Mouse (Mus musculus): ENCODE measurements at regions not wholly inside any gene's neighbourhood (a gene's known extent, or its start where the extent isn't known, plus 50 kb on each side); places are given as distances from the start of the nearest gene placed in this dataset.

GRCm38 (mm10) chr13:99090361-99090760 lies 94.3 kb upstream of the Zfp366 start:
- TF ChIP-seq CTCF (IDR thresholded peaks at IDR 0.05; ENCODE audit: low read depth) (no peak), EP300 (IDR thresholded peaks at IDR 0.05; ENCODE audit: low read depth) (no peak)
